Mouse (Mus musculus): ENCODE results near the gene Pigx. TPM values are rescaled to one million over a fixed set of nuclear protein-coding genes. Genes with fewer than 3 reads are reported as not detected.

Gene Pigx
- polyA plus RNA-seq, 1 experiment from 2014 or later: 168 TPM

DNA sequence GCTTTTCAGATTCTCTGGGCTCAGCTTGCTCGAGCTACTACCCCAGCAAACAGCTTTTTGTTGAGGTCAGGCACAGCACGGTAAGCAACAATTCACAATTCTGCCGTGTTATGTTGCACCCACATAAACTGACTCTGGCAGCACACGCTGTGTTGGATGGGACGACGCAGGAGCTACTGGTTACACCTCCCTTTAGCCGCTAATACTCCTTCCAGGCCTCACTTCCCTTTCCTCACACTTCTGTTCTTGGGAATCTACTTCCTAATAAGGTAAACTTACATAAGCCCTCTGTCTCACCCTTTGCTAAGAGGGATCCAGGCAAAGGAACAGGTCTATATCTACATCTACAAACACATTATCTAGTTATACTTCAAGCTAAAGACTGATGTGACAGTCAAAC lies 35.6 kb downstream of the Pigx start:
- H3K36me3 ChIP-seq (replicated peaks; ENCODE audit: control insufficient read depth, insufficient read depth, low read depth, low read length): no peaks in the 10 kb centered on the region
- no peak for ATAC-seq (replicated peaks; ENCODE audit: insufficient number of reproducible peaks, low FRiP score, low TSS enrichment, low read depth)
- H3K4me2 ChIP-seq (ENCODE audit: low read depth, low read length): no peak overlapping the region
- DNase-seq (ENCODE audit: low spot score): no peak
- no peak overlapping the region for H3K27ac ChIP-seq (replicated peaks; ENCODE audit: low read depth, low read length)
- H3K4me1 ChIP-seq (ENCODE audit: control insufficient read depth, insufficient read depth, low read length): no peaks in the 10 kb centered on the region
- 88% methylated on average over 7 of the region's 7 CpGs for WGBS
- no peak overlapping the region for H3K9ac ChIP-seq (replicated peaks; ENCODE audit: low read length)
- no peaks in the 10 kb centered on the region for H3K9me3 ChIP-seq (replicated peaks; ENCODE audit: control insufficient read depth, low read length)
- H3K4me3 ChIP-seq (ENCODE audit: low read depth, low read length): no peak overlapping the region
- no peaks in the 10 kb centered on the region for H3K27me3 ChIP-seq (ENCODE audit: control insufficient read depth, insufficient read depth, low read length)

GRCm38 (mm10) chr16:32062226-32062625 lies 37.3 kb downstream of the Pigx start:
- 76% methylated on average over 2 of the region's 2 CpGs for WGBS

DNA sequence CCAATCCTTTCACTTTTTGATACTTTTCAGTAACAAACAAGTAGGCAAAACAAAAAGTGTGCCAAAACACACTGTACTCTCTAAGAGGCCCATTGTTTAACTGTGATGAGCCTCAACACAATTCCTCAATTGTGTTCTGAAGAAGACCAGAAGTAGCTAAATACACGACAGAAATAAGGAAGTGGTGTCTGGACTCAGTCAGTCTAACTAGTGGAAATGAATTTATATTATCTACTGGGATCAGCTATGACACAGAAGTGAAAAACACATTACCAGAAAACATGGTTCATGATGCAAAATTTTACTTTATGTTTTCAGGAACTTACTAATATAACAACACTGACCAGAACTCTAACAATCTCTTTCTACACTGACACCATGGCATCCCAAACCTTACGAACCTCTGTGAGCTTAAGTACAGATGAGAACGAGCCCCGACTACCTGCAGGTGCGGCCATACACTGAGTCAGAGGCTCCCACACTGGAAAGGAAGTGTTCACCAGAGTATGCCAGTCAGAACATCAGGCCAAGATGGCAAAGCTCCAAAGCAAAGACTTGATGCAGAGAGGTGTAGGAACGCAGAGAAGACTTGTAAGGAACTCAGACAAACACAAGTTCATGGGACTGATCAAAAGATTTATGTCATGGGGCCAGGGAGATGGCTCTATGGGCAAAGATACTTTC lies 39.6 kb downstream of the Pigx start:
- Histone ChIP-seq H3K36me3 (replicated peaks; ENCODE audit: control insufficient read depth, insufficient read depth, low read depth, low read length) (no peaks in the 10 kb centered on the region), H3K27me3 (ENCODE audit: control insufficient read depth, insufficient read depth, low read length) (no peaks in the 10 kb centered on the region), H3K9ac (replicated peaks; ENCODE audit: low read length) (no peak overlapping the region), H3K4me1 (ENCODE audit: control insufficient read depth, insufficient read depth, low read length) (no peaks in the 10 kb centered on the region), H3K9me3 (replicated peaks; ENCODE audit: control insufficient read depth, low read length) (no peaks in the 10 kb centered on the region), H3K4me2 (ENCODE audit: low read depth, low read length) (no peak overlapping the region), H3K4me3 (ENCODE audit: low read depth, low read length) (no peak overlapping the region), H3K27ac (replicated peaks; ENCODE audit: low read depth, low read length) (no peak overlapping the region)
- ATAC-seq (replicated peaks; ENCODE audit: insufficient number of reproducible peaks, low FRiP score, low TSS enrichment, low read depth) (no peak), DNase-seq (ENCODE audit: low spot score) (no peak)
- WGBS: 71% methylated on average over 6 of the region's 6 CpGs

More at GRCm38 (mm10) chr16:32062226-32062625, 37.3 kb downstream of the Pigx start:
- Histone ChIP-seq H3K9me3 (replicated peaks; ENCODE audit: control insufficient read depth, low read length) (no peaks in the 10 kb centered on the region), H3K4me3 (ENCODE audit: low read depth, low read length) (no peak overlapping the region), H3K4me2 (ENCODE audit: low read depth, low read length) (no peak overlapping the region), H3K27me3 (ENCODE audit: control insufficient read depth, insufficient read depth, low read length) (no peaks in the 10 kb centered on the region), H3K4me1 (ENCODE audit: control insufficient read depth, insufficient read depth, low read length) (no peaks in the 10 kb centered on the region), H3K27ac (replicated peaks; ENCODE audit: low read depth, low read length) (no peak overlapping the region), H3K36me3 (replicated peaks; ENCODE audit: control insufficient read depth, insufficient read depth, low read depth, low read length) (no peaks in the 10 kb centered on the region), H3K9ac (replicated peaks; ENCODE audit: low read length) (no peak overlapping the region)
- ATAC-seq (replicated peaks; ENCODE audit: insufficient number of reproducible peaks, low FRiP score, low TSS enrichment, low read depth): no peak
- DNase-seq (ENCODE audit: low spot score): no peak

- no peak overlapping the region for H3K4me2 ChIP-seq (ENCODE audit: low read depth, low read length)
- H3K4me3 ChIP-seq (ENCODE audit: low read depth, low read length): no peak overlapping the region
- no peaks in the 10 kb centered on the region for H3K27me3 ChIP-seq (ENCODE audit: control insufficient read depth, insufficient read depth, low read length)
- WGBS: 87% methylated on average over 5 of the region's 5 CpGs
- no peaks in the 10 kb centered on the region for H3K4me1 ChIP-seq (ENCODE audit: control insufficient read depth, insufficient read depth, low read length)
- H3K36me3 ChIP-seq (replicated peaks; ENCODE audit: control insufficient read depth, insufficient read depth, low read depth, low read length): no peaks in the 10 kb centered on the region
- ATAC-seq (replicated peaks; ENCODE audit: insufficient number of reproducible peaks, low FRiP score, low TSS enrichment, low read depth): no peak
- no peak overlapping the region for H3K27ac ChIP-seq (replicated peaks; ENCODE audit: low read depth, low read length)
- H3K9me3 ChIP-seq (replicated peaks; ENCODE audit: control insufficient read depth, low read length): no peaks in the 10 kb centered on the region
- H3K9ac ChIP-seq (replicated peaks; ENCODE audit: low read length): no peak overlapping the region
- DNase-seq (ENCODE audit: low spot score): no peak
These were observed 40.7 kb downstream of the Pigx start for GRCm38 (mm10) chr16:32058817-32059216.

- peaks cover 12% of the 10 kb centered on the region for H3K36me3 ChIP-seq (replicated peaks; ENCODE audit: control insufficient read depth, insufficient read depth, low read depth, low read length)
- DNase-seq (ENCODE audit: low spot score) (peak; percentile 6), ATAC-seq (replicated peaks; ENCODE audit: insufficient number of reproducible peaks, low FRiP score, low TSS enrichment, low read depth) (no peak)
- no peaks in the 10 kb centered on the region for H3K9me3 ChIP-seq (replicated peaks; ENCODE audit: control insufficient read depth, low read length)
- WGBS: 94% methylated on average over 4 of the region's 4 CpGs
- no peak overlapping the region for H3K4me3 ChIP-seq (ENCODE audit: low read depth, low read length)
- no peak overlapping the region for H3K9ac ChIP-seq (replicated peaks; ENCODE audit: low read length)
- no peaks in the 10 kb centered on the region for H3K4me1 ChIP-seq (ENCODE audit: control insufficient read depth, insufficient read depth, low read length)
- no peak overlapping the region for H3K27ac ChIP-seq (replicated peaks; ENCODE audit: low read depth, low read length)
- H3K4me2 ChIP-seq (ENCODE audit: low read depth, low read length): no peak overlapping the region
- H3K27me3 ChIP-seq (ENCODE audit: control insufficient read depth, insufficient read depth, low read length): no peaks in the 10 kb centered on the region
These were observed 57.2 kb downstream of the Pigx start for GRCm38 (mm10) chr16:32042367-32042766.

Other genes with a start within 250 kb of the Pigx start
- gene Meltf, start 220.9 kb downstream of the Pigx start, polyA plus RNA-seq (2014; fragmentation: Nextera tagmentation; extraction: Ambion mirVana): 0.07 TPM in 1 of 2 replicates, not detected in the other
- 0.41 and 0.56 TPM in 2 replicates for gene Pigz, start 165.9 kb downstream of the Pigx start, polyA plus RNA-seq (2014; fragmentation: Nextera tagmentation; extraction: Ambion mirVana)
- gene 0610012G03Rik, start 151.2 kb downstream of the Pigx start, polyA plus RNA-seq (2014; fragmentation: Nextera tagmentation; extraction: Ambion mirVana): 86.6 and 90.6 TPM in 2 replicates
- 173 TPM in 2 replicates for gene Ncbp2, start 151.2 kb downstream of the Pigx start, polyA plus RNA-seq (2014; fragmentation: Nextera tagmentation; extraction: Ambion mirVana)
- 10.0 and 10.9 TPM in 2 replicates for gene Senp5, start 96.5 kb downstream of the Pigx start, polyA plus RNA-seq (2014; fragmentation: Nextera tagmentation; extraction: Ambion mirVana)
- gene Pak2, start 20.4 kb downstream of the Pigx start, polyA plus RNA-seq (2014; fragmentation: Nextera tagmentation; extraction: Ambion mirVana): 41.6 and 42.6 TPM in 2 replicates
- 46.1 and 46.5 TPM in 2 replicates for gene Cep19, start 60 bp upstream of the Pigx start, polyA plus RNA-seq (2014; fragmentation: Nextera tagmentation; extraction: Ambion mirVana)
- 9.5 and 10.3 TPM in 2 replicates for gene Nrros, start 65.9 kb upstream of the Pigx start, polyA plus RNA-seq (2014; fragmentation: Nextera tagmentation; extraction: Ambion mirVana)
- gene Bex6, start 80.1 kb upstream of the Pigx start, polyA plus RNA-seq (2014; fragmentation: Nextera tagmentation; extraction: Ambion mirVana): not detected in 2 replicates
- 18.8 and 24.2 TPM in 2 replicates for gene Fbxo45, start 147.4 kb upstream of the Pigx start, polyA plus RNA-seq (2014; fragmentation: Nextera tagmentation; extraction: Ambion mirVana)
- gene Wdr53, start 147.5 kb upstream of the Pigx start, polyA plus RNA-seq (2014; fragmentation: Nextera tagmentation; extraction: Ambion mirVana): 21.1 and 21.2 TPM in 2 replicates
- gene Smco1, start 171.7 kb upstream of the Pigx start, polyA plus RNA-seq (2014; fragmentation: Nextera tagmentation; extraction: Ambion mirVana): not detected in 2 replicates
- gene Rnf168, start 177.7 kb upstream of the Pigx start, polyA plus RNA-seq (2014; fragmentation: Nextera tagmentation; extraction: Ambion mirVana): 25.4 and 26.0 TPM in 2 replicates
- 25.1 and 30.6 TPM in 2 replicates for gene Ubxn7, start 232.5 kb upstream of the Pigx start, polyA plus RNA-seq (2014; fragmentation: Nextera tagmentation; extraction: Ambion mirVana)